Comparison of ENCODE assay signal across 8 mouse cellular contexts in genomic region chr2:60552902-60553682, GRCm38 (mm10). TPM values are rescaled to one million over a fixed set of nuclear protein-coding genes. Genes with fewer than 3 reads are reported as not detected.
DNase-seq lines count a peak whose midpoint lies in the region; ATAC-seq and TF ChIP-seq lines count a peak whose summit lies in the region.

TSS of gene Pla2r1 (minus strand) at chr2:60553308.

- no peaks in the 10 kb centered on the region for H3K36me3 ChIP-seq in ES-Bruce4 (ENCODE audit: control insufficient read depth, insufficient read depth, low read length, poor library complexity, severe bottlenecking)
- H3K36me3 ChIP-seq in forebrain, embryonic 10.5 days (replicated peaks): no peaks in the 10 kb centered on the region
- no peaks in the 10 kb centered on the region for H3K36me3 ChIP-seq in megakaryocyte, embryonic 14.5 days (replicated peaks; ENCODE audit: low read length)
- no peaks in the 10 kb centered on the region for H3K36me3 ChIP-seq in stomach, embryonic 15.5 days

- intact Hi-C loops in heart, postnatal 10 days (cut with DNase I): no loop called here
- intact Hi-C loops in left cerebral cortex, postnatal 25 days (cut with DNase I): no loop called here

- no peak for TF ChIP-seq EP300 in ES-Bruce4 (IDR thresholded peaks at IDR 0.05; ENCODE audit: insufficient read depth, low read depth, low read length)

- H3K27ac ChIP-seq in ES-Bruce4 (ENCODE audit: insufficient read depth, low read length): no peak within 1 kb of the TSS
- H3K27ac ChIP-seq in bone marrow, adult 2 months (ENCODE audit: control insufficient read depth, insufficient read depth, low read depth, low read length, poor library complexity): no peak within 1 kb of the TSS
- peak within 1 kb of the TSS; percentile 71 for H3K27ac ChIP-seq in forebrain, embryonic 10.5 days
- no peak within 1 kb of the TSS for H3K27ac ChIP-seq in stomach, embryonic 15.5 days

- H3K4me2 ChIP-seq in stomach, embryonic 15.5 days: peak within 1 kb of the TSS; percentile 91

- no peak within 1 kb of the TSS for H3K9ac ChIP-seq in ES-Bruce4 (ENCODE audit: low read depth, poor library complexity, severe bottlenecking)
- H3K9ac ChIP-seq in stomach, embryonic 15.5 days: 0 out of 2 replicates have a peak within 1 kb of the TSS, but pooled peaks have one; percentile 6

- H3K9me3 ChIP-seq in ES-Bruce4 (replicated peaks; ENCODE audit: control insufficient read depth, insufficient read depth, low read length, poor library complexity, severe bottlenecking): no peaks in the 10 kb centered on the region
- H3K9me3 ChIP-seq in forebrain, embryonic 10.5 days: no peaks in the 10 kb centered on the region
- H3K9me3 ChIP-seq in megakaryocyte, embryonic 14.5 days: 0 out of 2 replicates have a peak, but pooled peaks cover 3% of the 10 kb centered on the region
- no peaks in the 10 kb centered on the region for H3K9me3 ChIP-seq in stomach, embryonic 15.5 days

- DNase-seq in forebrain, embryonic 10.5 days (ENCODE audit: extremely low spot score, low spot score): peak; percentile 50
- peak; percentile 72 to 76 for DNase-seq in heart, postnatal 10 days
- DNase-seq in kidney, postnatal 36 days: peak; percentile 65 to 83
- DNase-seq in left cerebral cortex, postnatal 25 days (ENCODE audit: low spot score in 2 of 2): no peak

- TF ChIP-seq CTCF in ES-Bruce4 (IDR thresholded peaks at IDR 0.05; ENCODE audit: low read depth, low read length): peak; percentile 32
- TF ChIP-seq CTCF in bone marrow, adult 2 months (IDR thresholded peaks at IDR 0.05; ENCODE audit: control insufficient read depth, insufficient read depth, low read length): no peak

- no peaks in the 10 kb centered on the region for H3K4me1 ChIP-seq in ES-Bruce4 (ENCODE audit: control insufficient read depth, insufficient read depth, low read length)
- no peaks in the 10 kb centered on the region; the same call in none of the 2 replicates for H3K4me1 ChIP-seq in bone marrow, adult 2 months (ENCODE audit: control insufficient read depth, insufficient read depth, low read length)
- H3K4me1 ChIP-seq in forebrain, embryonic 10.5 days: peaks cover 16% of the 10 kb centered on the region
- peaks cover 11% of the 10 kb centered on the region for H3K4me1 ChIP-seq in megakaryocyte, embryonic 14.5 days
- peaks cover 10% of the 10 kb centered on the region; the same call in 1 of the 2 replicates for H3K4me1 ChIP-seq in stomach, embryonic 15.5 days

- H3K4me3 ChIP-seq in ES-Bruce4 (ENCODE audit: low read depth, low read length): peak within 1 kb of the TSS; percentile 30
- H3K4me3 ChIP-seq in bone marrow, adult 2 months (replicated peaks; ENCODE audit: control insufficient read depth, low read depth, low read length): peak within 1 kb of the TSS; percentile 53
- peak within 1 kb of the TSS; percentile 55 for H3K4me3 ChIP-seq in forebrain, embryonic 10.5 days
- H3K4me3 ChIP-seq in megakaryocyte, embryonic 14.5 days (replicated peaks): peak within 1 kb of the TSS; percentile 6
- H3K4me3 ChIP-seq in stomach, embryonic 15.5 days (replicated peaks): peak within 1 kb of the TSS; percentile 47

- H3K27me3 ChIP-seq in ES-Bruce4 (ENCODE audit: control insufficient read depth, insufficient read depth, low read length, poor library complexity, severe bottlenecking): no peaks in the 10 kb centered on the region
- peaks cover 60% of the 10 kb centered on the region for H3K27me3 ChIP-seq in forebrain, embryonic 10.5 days (ENCODE audit: poor library complexity, severe bottlenecking)
- H3K27me3 ChIP-seq in megakaryocyte, embryonic 14.5 days (replicated peaks): peaks cover 1% of the 10 kb centered on the region
- no peaks in the 10 kb centered on the region for H3K27me3 ChIP-seq in stomach, embryonic 15.5 days (replicated peaks)

- TF ChIP-seq POLR2A in ES-Bruce4 (IDR thresholded peaks at IDR 0.05; ENCODE audit: insufficient read depth, low read length): no peak
- no peak for TF ChIP-seq POLR2A in bone marrow, adult 2 months (IDR thresholded peaks at IDR 0.05; ENCODE audit: borderline replicate concordance, control insufficient read depth, low read depth, low read length)

- peak; percentile 67 for ATAC-seq in stomach, embryonic 15.5 days (ENCODE audit: insufficient read depth, low FRiP score, low read depth)

- 14% methylated on average over 33 of the region's 33 CpGs for WGBS in bone marrow, adult 2 months
- 3% methylated on average over 33 of the region's 33 CpGs for WGBS in forebrain, embryonic 10.5 days
- WGBS in stomach, embryonic 15.5 days: 6% methylated on average over 33 of the region's 33 CpGs

RNA-seq across cellular contexts. Expression of gene Pla2r1, which starts in this region (rescaled TPM):
- 0.61 and 0.84 TPM in 2 replicates for polyA plus RNA-seq in ES-Bruce4 (2011; ENCODE audit: insufficient read depth, insufficient read length, low read depth, missing spikeins)
- polyA plus RNA-seq in bone marrow, adult 2 months (2011; ENCODE audit: insufficient read depth, insufficient read length, low replicate concordance, missing spikeins): 0.23 and 0.42 TPM in 2 replicates
- 1.0 and 1.3 TPM in 2 replicates for polyA plus RNA-seq in forebrain, embryonic 10.5 days (2016; fragmentation: Nextera tagmentation; extraction: Ambion mirVana)
- total RNA-seq in heart, postnatal 10 days (2021): 1 to 10 TPM; 2.1 to 2.4 TPM
- polyA plus RNA-seq in megakaryocyte, embryonic 14.5 days (2012; ENCODE audit: insufficient read depth, low replicate concordance): not detected in 2 replicates
- polyA plus RNA-seq in stomach, embryonic 15.5 days (2015; fragmentation: Nextera tagmentation; extraction: Ambion mirVana): 1.7 and 1.9 TPM in 2 replicates
- total RNA-seq in left cerebral cortex, postnatal 25 days (2021): under 1 TPM; 0.27 to 0.69 TPM

Comparison
In these comparisons a context has a peak if more than half of its experiments do, and no peak if none do; other contexts are left out.
1. DNase-seq: peak in forebrain, embryonic 10.5 days (single experiment), heart, postnatal 10 days (2 of 2) and kidney, postnatal 36 days (2 of 2); none in left cerebral cortex, postnatal 25 days (0 of 2).
2. Peak in every context shown above with its lines, with median percentiles within 50 percentile points of each other: H3K4me3 ChIP-seq.